Mouse (Mus musculus) lung, adult 2 months (tissue): ENCODE data around the gene Emc3.

Experiments used
- CTCF ChIP-seq: fragments of 200-500 bp; IDR thresholded peaks from 2 replicates; pipeline ENCODE4 v1.5.1; 2011; ENCODE audit warnings: mild to moderate bottlenecking, low read length, control low read depth; ENCODE audit not compliant: insufficient read depth
- POLR2A ChIP-seq: fragments of 200-500 bp; IDR thresholded peaks from 2 replicates; pipeline ENCODE4 v1.6.1; 2011; ENCODE audit warnings: low read depth, mild to moderate bottlenecking, control low read depth, low read length, borderline replicate concordance; ENCODE audit errors: extremely low read depth

DNA sequence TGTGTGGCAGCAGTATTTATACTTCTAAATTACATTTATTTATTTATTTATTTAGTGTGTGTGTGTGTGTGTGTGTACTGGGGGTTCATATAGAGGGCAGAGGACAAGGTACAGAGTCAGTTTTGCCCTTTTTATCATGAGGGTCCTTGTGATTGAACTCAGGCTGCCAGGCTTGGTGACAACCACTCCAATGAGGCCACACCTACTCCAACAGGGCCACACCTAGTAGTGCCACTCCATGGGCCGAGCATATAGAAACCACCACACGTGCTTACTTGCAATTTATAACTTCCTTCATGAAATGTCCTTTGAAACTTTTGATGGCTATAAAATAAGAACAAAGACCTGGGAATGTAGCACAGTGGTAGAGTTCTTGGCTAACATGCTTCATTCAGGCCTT is 58.2 kb downstream of the Emc3 start:
- TF ChIP-seq CTCF (no peak), POLR2A (no peak)
